Mouse (Mus musculus) cerebellum, postnatal 10 days (tissue): ENCODE measurements around the gene Grasp.

ENCODE experiments used
- DNase-seq, 2 experiments: peaks; one replicate each; pipeline ENCODE4 v3.0.0; 2021; ENCODE audit warnings: mixed read lengths in 2 of 2

Grasp gene

GRCm38 (mm10) chr15:101228866-101229590 lies 5.0 kb downstream of the Grasp start:
- no peak for DNase-seq

GRCm38 (mm10) chr15:101230503-101230902 lies 6.5 kb downstream of the Grasp start:
- no peak for DNase-seq

- DNase-seq: peak in 1 of 2 experiments; percentile 53
Measured at GRCm38 (mm10) chr15:101230995-101231647, 7.1 kb downstream of the Grasp start.

GRCm38 (mm10) chr15:101231648-101232180 lies 7.7 kb downstream of the Grasp start:
- DNase-seq: no peak

- no peak for DNase-seq
Measured at GRCm38 (mm10) chr15:101232607-101233006, 8.6 kb downstream of the Grasp start.

- no peak for DNase-seq
Measured at GRCm38 (mm10) chr15:101233183-101233582, 9.2 kb downstream of the Grasp start.

- DNase-seq: no peak
Measured at GRCm38 (mm10) chr15:101233641-101234275, 9.8 kb downstream of the Grasp start.

GRCm38 (mm10) chr15:101234611-101235341 lies 10.8 kb downstream of the Grasp start:
- peak in 1 of 2 experiments; percentile 47 for DNase-seq

- DNase-seq: no peak
Measured at GRCm38 (mm10) chr15:101235342-101235698, 11.3 kb downstream of the Grasp start.

- DNase-seq: no peak
Measured at GRCm38 (mm10) chr15:101235728-101236327, 11.8 kb downstream of the Grasp start.

- peak; percentile 81 to 85 for DNase-seq
Measured at GRCm38 (mm10) chr15:101236878-101237277, 12.9 kb downstream of the Grasp start.

GRCm38 (mm10) chr15:101238885-101239511 lies 15.0 kb downstream of the Grasp start:
- peak; percentile 82 to 84 for DNase-seq

- DNase-seq: no peak
Measured at GRCm38 (mm10) chr15:101239821-101240220, 15.8 kb downstream of the Grasp start.

- peak; percentile 90 to 91 for DNase-seq
Measured at GRCm38 (mm10) chr15:101240799-101241204, 16.8 kb downstream of the Grasp start.

GRCm38 (mm10) chr15:101241236-101241635 lies 17.2 kb downstream of the Grasp start:
- no peak for DNase-seq

GRCm38 (mm10) chr15:101241853-101242252 lies 17.9 kb downstream of the Grasp start:
- DNase-seq: no peak

- peak; percentile 84 to 85 for DNase-seq
Measured at GRCm38 (mm10) chr15:101242645-101243044, 18.7 kb downstream of the Grasp start.

GRCm38 (mm10) chr15:101244012-101244411 lies 20.0 kb downstream of the Grasp start:
- DNase-seq: no peak

GRCm38 (mm10) chr15:101246231-101247154 lies 22.5 kb downstream of the Grasp start:
- peak; percentile 96 to 97 for DNase-seq

GRCm38 (mm10) chr15:101247155-101247498 lies 23.1 kb downstream of the Grasp start:
- DNase-seq: no peak
